Mouse (Mus musculus) mature B cell (primary cell): ENCODE results near the gene Prpsap1.
"Not testable (repeated sequence)": the region's sequence is repeated elsewhere in the genome, so short reads cannot be mapped to it uniquely, and the experiment has no call there.

Source experiments
- in situ Hi-C: fragments of 300-500 bp; cut with MboI; formaldehyde crosslinking; loops from 2 replicates; pipeline ENCODE4 v1.14.3; 2019

Gene Prpsap1

DNA sequence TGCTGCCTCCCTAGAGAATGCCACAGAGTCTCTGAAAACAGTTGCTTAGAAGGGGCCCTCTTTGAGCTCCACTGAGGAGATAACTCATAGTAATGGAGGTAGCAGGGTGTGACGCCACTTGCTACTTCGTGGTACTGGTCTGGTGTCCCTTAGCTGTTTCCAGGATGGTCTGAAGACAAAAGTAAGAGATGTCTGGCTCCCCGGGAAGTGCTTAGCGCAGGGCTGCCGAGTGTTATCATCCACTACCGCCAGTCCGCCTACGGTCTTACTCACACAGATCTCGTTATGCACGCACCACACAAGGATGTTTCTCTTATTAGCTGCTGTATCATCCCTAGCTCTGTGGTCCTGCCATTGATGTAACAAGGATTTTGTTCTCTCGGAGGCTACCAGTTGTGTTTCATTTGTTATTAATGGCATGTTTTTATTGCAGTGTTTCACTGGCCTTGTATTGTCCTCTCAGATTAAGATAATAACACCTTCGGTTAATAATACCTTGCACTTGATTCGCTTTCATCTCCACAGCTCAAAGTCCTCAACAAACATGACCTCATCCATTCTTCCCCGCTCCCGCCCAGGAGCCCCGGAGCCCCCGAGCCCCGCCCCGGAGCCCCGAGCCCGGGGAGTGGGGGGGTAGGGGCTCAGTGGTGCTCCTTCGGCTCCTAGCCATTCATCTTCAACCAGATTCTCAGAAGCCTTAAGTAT, 63.1 kb downstream of the Prpsap1 start:
- in situ Hi-C loops, result no loop called here

- in situ Hi-C loops, result no loop called here
These were observed 64.0 kb downstream of the Prpsap1 start for GRCm38 (mm10) chr11:116429862-116430613.

- in situ Hi-C loops, result no loop called here
These were observed 64.8 kb downstream of the Prpsap1 start for GRCm38 (mm10) chr11:116428872-116429859.

GRCm38 (mm10) chr11:116426852-116427575, 67.0 kb downstream of the Prpsap1 start:
- in situ Hi-C loops, result no loop called here

GRCm38 (mm10) chr11:116426328-116426727, 67.7 kb downstream of the Prpsap1 start:
- in situ Hi-C loops, result not testable (repeated sequence)

GRCm38 (mm10) chr11:116424621-116425407, 69.2 kb downstream of the Prpsap1 start:
- in situ Hi-C loops, result no loop called here

- in situ Hi-C loops, result no loop called here
These were observed 70.0 kb downstream of the Prpsap1 start for GRCm38 (mm10) chr11:116423782-116424620.

- in situ Hi-C loops, result no loop called here
These were observed 70.8 kb downstream of the Prpsap1 start for GRCm38 (mm10) chr11:116423214-116423613.

GRCm38 (mm10) chr11:116422562-116422961, 71.4 kb downstream of the Prpsap1 start:
- in situ Hi-C loops, result no loop called here

GRCm38 (mm10) chr11:116421102-116421501, 72.9 kb downstream of the Prpsap1 start:
- in situ Hi-C loops, result no loop called here
